Mouse (Mus musculus): ENCODE measurements at regions not wholly inside any gene's neighbourhood (a gene's known extent, or its start where the extent isn't known, plus 50 kb on each side); places are given as distances from the start of the nearest gene placed in this dataset.
A peak's percentile ranks its signal among the peaks of the same experiment; 100 is the strongest.

DNA sequence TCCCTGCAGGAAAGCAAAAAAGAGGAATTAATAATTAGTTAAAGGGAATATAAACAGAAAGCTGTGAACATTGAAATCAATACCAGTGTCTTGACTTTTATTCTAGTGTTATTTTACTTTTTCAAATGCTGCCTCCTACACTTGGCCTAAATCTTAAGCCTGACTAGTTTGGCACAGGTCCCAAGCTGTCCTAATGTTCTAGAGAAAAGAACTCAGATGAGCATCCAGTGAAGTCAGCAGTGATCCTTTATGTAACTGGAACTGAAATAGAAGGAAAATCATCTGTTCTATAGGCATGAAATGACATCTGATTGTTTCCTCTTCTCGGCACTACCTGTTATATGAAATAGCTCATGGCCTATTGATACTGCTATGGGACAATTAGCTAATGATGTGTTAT lies 586.3 kb upstream of the Gria3 start:
- DNase-seq (ENCODE audit: low read depth, low spot score) = peak; percentile 67
